Mouse (Mus musculus) lung, postnatal 4 days (tissue): Measurements from ENCODE around the gene Btbd8.
A peak's percentile ranks its signal among the peaks of the same experiment; 100 is the strongest.

Experiments
- DNase-seq, 2 experiments: peaks; one replicate each; pipeline ENCODE4 v3.0.0; 2021

Gene Btbd8

DNA sequence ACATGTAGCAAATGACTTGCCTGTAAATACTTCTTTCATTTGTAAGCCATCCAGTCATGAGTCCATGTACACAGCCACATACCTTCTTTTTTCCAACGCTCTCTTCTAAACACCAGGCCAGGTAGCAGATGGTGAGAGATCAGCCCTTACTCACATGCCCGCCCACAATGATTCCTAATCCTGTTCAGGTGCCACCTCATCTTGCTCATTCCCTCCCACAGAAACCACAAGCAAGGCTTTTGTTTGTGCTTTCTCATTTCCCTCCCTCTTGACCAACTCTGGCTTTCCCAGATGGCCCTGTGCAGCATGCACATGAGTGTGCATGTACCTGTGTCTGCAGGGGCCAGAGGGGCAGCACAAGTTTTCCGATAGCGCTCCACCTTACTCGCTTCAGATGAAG lies 12.5 kb downstream of the Btbd8 start:
- DNase-seq, result no peak

DNA sequence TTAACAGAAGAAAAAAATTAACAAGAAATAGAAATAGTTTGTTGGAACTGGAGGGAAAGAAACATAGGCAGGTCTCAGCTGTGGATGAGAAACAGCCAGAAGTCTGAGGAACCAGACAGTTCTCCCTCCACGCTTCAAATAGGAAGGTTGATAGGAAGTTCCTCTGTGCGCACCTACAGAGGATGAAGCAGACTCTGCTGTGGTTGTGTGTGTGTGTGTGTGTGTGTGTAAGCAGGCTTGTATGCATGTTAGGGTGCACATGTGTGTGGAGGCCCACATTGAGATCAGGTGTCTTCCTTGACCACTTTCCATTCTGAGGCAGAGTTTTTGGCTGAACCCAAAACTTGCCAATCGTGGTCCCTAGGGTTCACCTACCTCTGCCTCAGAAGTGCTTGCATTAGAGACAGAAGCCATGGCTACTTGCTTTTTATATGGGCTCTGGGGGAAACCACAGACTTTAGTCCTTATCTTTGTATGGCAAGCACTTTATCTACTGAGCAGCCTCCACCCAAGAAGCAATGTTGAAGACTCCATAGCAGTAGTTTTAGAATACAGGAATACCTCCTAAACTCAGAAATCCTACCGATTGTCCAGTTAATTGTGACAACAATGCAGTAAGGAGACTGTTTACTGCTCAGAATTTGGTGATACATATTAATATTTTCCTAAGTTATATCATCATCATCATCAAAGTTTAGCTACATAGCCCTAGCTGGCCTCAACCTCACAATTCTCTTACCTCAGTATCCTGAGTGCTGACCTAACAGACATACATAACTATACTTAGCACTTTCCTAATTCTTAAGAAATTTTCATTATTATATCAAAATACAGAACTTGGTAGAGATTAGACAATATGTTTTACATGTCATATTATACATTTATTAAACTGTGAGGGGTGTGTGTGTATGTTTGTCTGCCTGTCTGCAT lies 24.6 kb downstream of the Btbd8 start:
- no peak for DNase-seq

DNA sequence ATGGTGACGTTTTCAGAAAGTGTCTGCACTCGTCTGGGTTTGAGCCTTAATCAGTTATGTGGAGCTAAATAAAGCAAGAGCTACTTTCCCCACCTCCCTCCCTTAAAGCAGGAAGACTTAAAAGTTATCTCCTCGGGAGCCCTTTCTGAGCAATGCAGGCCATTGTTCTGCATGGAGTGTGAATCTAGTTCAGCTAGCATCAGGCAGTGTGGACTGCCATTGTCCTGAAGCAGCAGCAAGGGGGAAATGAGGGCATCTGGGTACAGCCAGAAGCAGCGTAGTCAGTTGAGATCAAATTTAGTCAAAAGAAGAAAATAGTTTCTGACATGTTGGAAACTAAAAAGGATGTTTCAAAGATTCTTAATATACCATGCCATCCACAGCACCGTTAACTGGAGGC lies 28.7 kb downstream of the Btbd8 start:
- DNase-seq, result no peak

DNA sequence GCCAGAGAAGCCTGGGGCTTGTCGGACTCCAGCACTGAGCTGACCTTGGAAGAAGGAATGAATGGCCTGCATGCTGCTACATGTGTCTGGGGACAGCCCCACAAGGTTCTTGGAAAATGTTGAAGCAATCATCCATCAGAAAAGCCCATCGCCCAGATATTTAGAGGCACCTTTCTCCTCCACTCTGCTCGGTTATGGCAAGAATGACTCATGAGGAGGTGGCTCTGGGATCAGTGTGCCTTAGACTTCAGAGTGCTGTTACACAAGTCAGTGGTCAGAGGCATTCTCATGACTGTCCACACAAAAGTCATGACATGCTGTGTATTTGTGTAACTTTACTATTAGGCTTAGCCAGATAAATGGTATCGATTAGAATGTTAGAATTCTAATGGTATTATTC lies 29.3 kb downstream of the Btbd8 start:
- DNase-seq, result no peak

- DNase-seq, result no peak
Measured at GRCm38 (mm10) chr5:107470600-107471329, 33.0 kb downstream of the Btbd8 start.

DNA sequence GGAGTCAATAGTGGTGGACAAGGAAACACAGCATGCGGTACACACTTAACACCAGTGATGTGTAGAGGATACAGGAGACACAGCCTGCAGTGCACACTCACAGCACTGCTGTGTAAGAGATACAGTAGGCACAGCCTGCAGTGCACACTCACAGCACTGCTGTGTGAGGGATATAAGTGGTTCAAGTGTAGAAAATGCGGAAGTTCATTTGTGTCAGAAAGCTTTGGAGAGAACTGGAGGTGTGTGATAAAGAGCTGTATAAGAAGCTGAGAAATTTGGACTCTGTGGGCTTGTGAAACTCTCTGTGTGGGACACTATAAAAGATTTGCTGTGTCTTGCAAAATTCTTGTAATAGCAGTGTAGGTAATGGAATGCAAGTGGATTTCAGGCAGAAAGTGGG lies 42.4 kb downstream of the Btbd8 start:
- DNase-seq, result no peak

GRCm38 (mm10) chr5:107488996-107489395 lies 51.2 kb downstream of the Btbd8 start:
- DNase-seq, result no peak

DNA sequence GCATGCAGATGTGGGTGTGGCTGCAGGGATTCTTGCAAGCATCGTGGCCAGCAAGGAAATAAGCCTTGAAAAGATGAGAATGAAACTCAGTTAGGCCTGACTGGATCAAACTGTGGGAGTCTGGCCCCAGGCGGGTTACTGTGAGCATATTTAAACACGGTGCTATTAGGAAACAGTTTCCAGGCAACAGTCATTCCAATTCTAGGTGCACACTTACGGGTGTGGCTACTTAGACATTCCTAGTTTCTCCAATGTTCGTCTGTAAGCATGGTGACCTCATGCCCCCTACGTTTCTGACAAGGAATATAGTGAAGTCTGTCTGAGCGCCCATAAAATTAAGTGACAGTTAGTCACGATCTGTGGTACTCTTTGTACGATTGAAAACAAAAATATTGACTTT lies 53.2 kb downstream of the Btbd8 start:
- no peak for DNase-seq

DNA sequence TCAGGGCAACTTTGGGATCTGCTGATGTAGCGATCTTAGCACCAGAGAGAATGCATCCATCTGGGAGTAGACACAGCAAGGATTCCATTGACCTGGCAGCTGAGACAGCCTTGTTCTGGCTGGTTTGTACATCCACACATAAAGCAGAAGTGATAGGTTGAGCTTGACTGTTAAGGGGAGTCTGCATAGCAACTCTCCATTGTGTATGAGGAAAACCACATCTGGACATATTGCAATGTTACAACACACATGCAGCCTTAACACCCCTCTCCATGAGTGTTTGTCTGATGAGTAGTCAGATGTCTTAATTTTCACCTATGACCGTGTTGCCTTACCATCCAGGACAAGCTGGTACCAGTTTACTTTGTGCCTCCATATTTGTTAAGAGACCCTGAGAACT lies 54.7 kb downstream of the Btbd8 start:
- no peak for DNase-seq

DNA sequence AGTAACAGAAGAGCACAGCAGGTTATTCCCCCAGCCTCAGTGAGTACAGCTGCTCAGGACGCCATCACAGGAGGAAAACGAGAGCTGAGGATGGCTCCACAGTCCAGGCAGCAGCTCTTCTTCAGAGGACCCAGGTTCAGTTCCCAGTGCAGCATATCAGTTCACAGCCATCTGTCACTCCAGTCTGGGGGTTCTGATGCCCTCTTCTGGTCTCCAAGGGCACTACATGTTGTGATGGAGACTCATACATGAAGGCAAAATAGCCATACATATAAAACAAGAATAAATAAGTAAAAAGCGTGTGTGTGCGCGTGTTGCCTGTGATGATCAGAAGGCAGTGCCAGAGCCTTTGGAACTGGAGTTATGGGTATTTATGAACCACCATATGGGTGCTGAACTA lies 57.0 kb downstream of the Btbd8 start:
- DNase-seq, result no peak

DNA sequence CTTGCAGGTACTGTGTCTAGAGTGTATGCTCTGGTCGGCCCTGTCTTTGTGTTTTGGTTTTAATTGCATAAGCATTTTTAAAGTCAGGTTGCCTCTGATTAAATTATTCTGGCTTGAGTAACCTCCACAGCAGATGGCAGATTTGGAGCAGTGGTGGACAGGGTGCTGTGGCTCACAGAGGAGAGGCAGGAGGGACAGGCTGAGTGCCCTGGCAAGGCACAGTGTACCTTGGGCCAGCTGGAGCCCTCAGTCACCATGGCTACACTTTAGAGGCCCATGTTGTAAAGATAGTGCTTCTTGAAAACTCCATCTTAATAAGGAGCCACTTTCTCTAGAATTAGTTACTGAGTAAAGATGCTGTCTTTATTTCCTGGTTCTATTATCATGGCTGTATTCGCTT lies 58.2 kb downstream of the Btbd8 start:
- DNase-seq, result no peak

DNA sequence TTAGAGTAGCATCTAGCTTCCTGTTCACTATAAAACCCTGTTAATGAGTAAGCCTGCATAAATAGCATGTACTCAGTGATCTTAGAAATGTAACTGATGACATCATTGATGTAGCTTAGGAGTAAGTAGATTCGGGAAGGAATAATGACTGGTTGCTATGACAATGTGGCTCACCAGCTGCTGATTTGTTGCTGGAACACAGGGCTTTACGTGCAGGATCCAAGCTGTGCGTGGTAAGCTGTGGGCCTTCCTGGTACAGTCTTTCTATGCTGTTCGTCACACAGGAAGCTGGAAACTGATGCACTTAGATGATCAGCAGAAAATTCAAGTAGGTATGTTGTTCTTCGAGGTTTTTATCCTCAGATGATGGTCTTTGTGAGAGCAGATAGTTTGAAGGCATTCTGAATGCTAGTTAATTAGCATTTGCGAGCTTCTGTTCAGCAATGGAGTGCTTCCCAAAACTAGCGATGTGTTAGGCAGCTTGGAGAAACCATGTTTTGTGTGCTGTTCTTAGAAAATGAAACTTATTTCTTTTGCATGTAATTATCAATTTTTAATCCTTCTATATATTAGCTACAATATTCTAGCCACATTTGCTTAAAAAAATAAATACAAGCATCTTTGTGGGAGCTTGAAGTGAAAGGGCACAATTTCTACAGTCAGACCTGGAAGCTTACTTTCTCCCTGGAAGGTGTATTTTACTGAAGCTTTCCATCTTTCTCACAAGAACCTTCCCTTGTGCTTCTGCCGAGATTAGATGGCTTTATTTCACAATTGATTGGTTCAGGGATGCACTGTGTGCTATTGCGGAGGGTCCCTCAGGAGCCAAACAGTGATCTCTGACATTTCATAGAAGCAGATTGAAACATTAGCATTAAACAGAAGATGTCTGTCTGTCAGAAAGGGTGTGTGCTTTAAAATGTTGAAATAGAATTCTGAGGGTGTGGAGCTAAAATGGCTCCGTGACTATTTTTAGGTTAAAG lies 60.0 kb downstream of the Btbd8 start:
- no peak for DNase-seq

- no peak for DNase-seq
Measured at GRCm38 (mm10) chr5:107498806-107499310, 61.1 kb downstream of the Btbd8 start.

- no peak for DNase-seq
Measured at GRCm38 (mm10) chr5:107499891-107500535, 62.2 kb downstream of the Btbd8 start.

DNA sequence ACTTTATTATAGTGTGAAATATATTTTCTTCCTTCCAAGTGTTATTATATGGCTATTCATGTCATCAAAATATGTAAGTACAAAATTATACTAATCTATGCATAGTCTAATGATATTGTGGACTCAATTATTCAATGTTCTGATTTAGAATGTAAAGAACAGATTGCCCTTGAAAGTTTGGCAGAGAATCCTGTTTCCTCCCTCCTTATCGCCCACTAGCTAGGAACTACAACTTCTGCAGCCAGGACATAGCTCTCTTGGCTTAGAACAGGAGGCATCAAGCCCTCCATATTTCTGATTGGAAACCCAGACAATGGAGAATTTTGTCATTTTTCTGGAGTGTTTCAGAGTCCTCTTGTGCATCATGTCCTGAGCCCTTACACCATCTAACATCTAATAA lies 62.9 kb downstream of the Btbd8 start:
- DNase-seq, result no peak

DNA sequence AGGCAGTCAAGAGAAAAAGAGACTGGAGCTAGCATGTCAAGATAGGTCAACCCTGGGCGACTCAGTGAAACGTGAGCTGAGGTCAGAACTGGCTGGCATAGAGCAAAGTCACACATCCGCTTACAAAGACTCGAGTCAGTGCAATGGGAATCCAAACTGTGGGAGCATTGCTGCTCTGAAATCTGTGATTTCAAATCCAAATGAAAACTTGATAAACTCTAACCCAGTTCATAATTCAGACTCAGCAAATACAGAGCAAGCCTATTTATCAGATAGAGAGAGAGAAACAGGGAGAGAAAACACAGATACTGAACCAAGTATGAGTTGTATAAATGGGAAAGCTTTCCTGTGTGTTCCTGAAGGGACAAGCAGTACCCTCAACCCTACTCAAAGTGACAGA lies 69.5 kb downstream of the Btbd8 start, which contains the start of gene Gm42669:
Gm42669 (plus strand) TSS at position 301 of the 400 bp plus-strand sequence.
- DNase-seq, result no peak

GRCm38 (mm10) chr5:107510503-107510902 lies 72.7 kb downstream of the Btbd8 start:
- DNase-seq, result no peak

DNA sequence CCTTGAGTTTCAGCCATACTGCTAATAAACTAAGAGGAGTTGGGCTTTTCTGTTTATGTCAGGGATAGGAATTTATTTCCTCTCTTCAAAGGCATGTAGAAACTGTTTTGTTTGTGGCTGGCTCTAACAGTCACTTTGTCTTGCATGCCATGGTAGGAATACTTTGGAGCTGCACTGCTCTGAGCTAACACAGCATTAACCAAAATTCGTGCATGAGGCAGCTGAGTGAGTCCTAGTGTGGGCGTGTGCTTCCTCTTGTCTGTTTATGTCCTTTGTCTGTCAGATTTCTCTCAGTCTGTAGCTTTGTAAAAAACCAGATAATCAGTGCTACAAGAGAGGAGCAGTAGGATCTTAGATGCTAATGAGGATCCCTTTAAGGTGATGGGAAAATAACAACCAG lies 73.5 kb downstream of the Btbd8 start:
- no peak for DNase-seq

GRCm38 (mm10) chr5:107513583-107513982 lies 75.8 kb downstream of the Btbd8 start:
- DNase-seq, result peak; percentile 49 to 61

DNA sequence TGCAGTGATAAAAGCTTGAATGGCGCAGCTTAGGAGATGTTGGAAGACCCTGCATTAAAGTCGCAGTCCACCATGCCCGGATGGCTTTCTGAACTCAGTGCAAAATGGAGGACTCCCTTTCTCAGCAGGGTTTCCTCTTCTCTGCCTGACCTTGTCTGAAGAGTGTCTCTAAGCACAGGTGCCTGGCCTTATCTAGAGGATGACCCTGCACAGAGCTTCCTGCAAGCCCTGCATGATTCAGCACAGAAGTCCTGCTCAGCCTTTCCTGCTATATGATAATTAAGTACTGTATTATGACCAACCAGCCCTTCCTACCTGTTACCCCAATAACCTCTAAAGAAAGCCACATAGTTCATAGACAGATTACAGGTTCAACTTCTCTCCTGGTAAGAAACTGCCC lies 77.7 kb downstream of the Btbd8 start:
- no peak for DNase-seq

DNA sequence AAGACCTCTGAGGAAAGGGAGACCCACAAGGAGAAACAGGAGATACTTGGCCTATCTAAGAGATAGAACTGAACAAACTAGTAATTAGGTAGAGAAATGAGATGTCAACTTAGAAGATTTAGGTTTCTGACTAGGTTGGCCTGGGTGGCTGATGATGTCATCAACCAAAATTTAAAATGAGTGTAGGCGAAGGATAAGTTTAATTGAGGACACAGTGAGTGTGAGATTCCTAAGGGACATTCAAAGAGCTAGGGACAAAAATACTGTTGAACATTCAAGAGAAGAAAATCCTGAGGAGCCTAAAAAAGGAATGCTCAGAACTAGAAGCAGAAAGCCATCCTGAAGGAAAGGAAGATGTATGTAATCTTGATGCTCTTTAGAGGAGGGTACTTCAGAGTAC lies 78.3 kb downstream of the Btbd8 start:
- no peak for DNase-seq

DNA sequence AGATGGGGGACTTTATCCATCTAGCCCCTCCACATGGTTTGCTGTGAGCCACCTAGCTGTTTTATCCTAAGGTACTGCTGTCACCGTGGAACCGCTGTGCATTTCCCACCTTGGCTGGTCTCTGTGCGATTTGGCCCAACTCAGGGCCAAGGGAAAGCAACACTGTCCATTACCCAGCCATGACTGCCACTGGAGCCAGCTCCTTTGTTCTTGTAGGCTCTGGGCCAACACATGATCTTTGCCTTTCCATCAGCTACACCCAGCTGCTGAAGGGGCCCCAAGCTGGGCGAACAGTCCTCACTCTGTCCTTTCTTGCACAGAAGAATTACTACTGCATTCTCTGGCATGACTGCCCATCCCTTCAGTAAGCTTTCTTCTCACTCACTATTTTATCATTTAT lies 80.8 kb downstream of the Btbd8 start:
- DNase-seq, result peak in 1 of 2 experiments; percentile 52
